Mouse (Mus musculus): ENCODE measurements at regions not wholly inside any gene's neighbourhood (a gene's known extent, or its start where the extent isn't known, plus 50 kb on each side); places are given as distances from the start of the nearest gene placed in this dataset.
A peak's percentile ranks its signal among the peaks of the same experiment; 100 is the strongest.

GRCm38 (mm10) chr2:47750997-47751623 is 1062.8 kb upstream of the Acvr2a start:
- no peak for DNase-seq

- DNase-seq = no peak
Measured at GRCm38 (mm10) chr2:47755716-47756115, 1058.2 kb upstream of the Acvr2a start.

- DNase-seq = no peak
Measured at GRCm38 (mm10) chr2:47756248-47756647, 1057.7 kb upstream of the Acvr2a start.

- no peak for DNase-seq
Measured at GRCm38 (mm10) chr2:47775766-47776165, 1038.1 kb upstream of the Acvr2a start.

- DNase-seq = no peak
Measured at GRCm38 (mm10) chr2:47776965-47777364, 1036.9 kb upstream of the Acvr2a start.

GRCm38 (mm10) chr2:47785848-47786247 is 1028.1 kb upstream of the Acvr2a start:
- peak; percentile 67 to 78 for DNase-seq

GRCm38 (mm10) chr2:47822746-47823271 is 991.1 kb upstream of the Acvr2a start:
- no peak for DNase-seq

GRCm38 (mm10) chr2:47832493-47832892 is 981.4 kb upstream of the Acvr2a start:
- DNase-seq = no peak

- DNase-seq = no peak
Measured at GRCm38 (mm10) chr2:47833517-47833916, 980.4 kb upstream of the Acvr2a start.

GRCm38 (mm10) chr2:47834055-47834799 is 979.7 kb upstream of the Acvr2a start:
- DNase-seq = no peak

GRCm38 (mm10) chr2:47857229-47857628 is 956.7 kb upstream of the Acvr2a start:
- DNase-seq = peak; percentile 32 to 56

GRCm38 (mm10) chr2:47862446-47862845 is 951.5 kb upstream of the Acvr2a start:
- DNase-seq = peak; percentile 65 to 66

- DNase-seq = no peak
Measured at GRCm38 (mm10) chr2:47878002-47878401, 935.9 kb upstream of the Acvr2a start.

- DNase-seq = no peak
Measured at GRCm38 (mm10) chr2:47879071-47879470, 934.8 kb upstream of the Acvr2a start.

- no peak for DNase-seq
Measured at GRCm38 (mm10) chr2:47879796-47880195, 934.1 kb upstream of the Acvr2a start.

- DNase-seq = no peak
Measured at GRCm38 (mm10) chr2:47888166-47888565, 925.7 kb upstream of the Acvr2a start.

GRCm38 (mm10) chr2:47891366-47891765 is 922.5 kb upstream of the Acvr2a start:
- no peak for DNase-seq

- no peak for DNase-seq
Measured at GRCm38 (mm10) chr2:47892879-47893278, 921.0 kb upstream of the Acvr2a start.

- DNase-seq = no peak
Measured at GRCm38 (mm10) chr2:47894806-47895205, 919.1 kb upstream of the Acvr2a start.

GRCm38 (mm10) chr2:47914270-47914669 is 899.6 kb upstream of the Acvr2a start:
- no peak for DNase-seq

GRCm38 (mm10) chr2:47914986-47915485 is 898.9 kb upstream of the Acvr2a start:
- DNase-seq = no peak

GRCm38 (mm10) chr2:47922965-47923364 is 890.9 kb upstream of the Acvr2a start:
- no peak for DNase-seq

- no peak for DNase-seq
Measured at GRCm38 (mm10) chr2:47926620-47927019, 887.3 kb upstream of the Acvr2a start.

- DNase-seq = peak; percentile 11 to 47
Measured at GRCm38 (mm10) chr2:47945061-47945460, 868.8 kb upstream of the Acvr2a start.
